Mouse (Mus musculus): ENCODE data around the gene Polr3h. TPM values are rescaled to one million over a fixed set of nuclear protein-coding genes. Genes with fewer than 3 reads are reported as not detected.
A peak's percentile ranks its signal among the peaks of the same experiment; 100 is the strongest.

The Polr3h gene
- total RNA-seq, 1 experiment = 83.7 TPM

DNA sequence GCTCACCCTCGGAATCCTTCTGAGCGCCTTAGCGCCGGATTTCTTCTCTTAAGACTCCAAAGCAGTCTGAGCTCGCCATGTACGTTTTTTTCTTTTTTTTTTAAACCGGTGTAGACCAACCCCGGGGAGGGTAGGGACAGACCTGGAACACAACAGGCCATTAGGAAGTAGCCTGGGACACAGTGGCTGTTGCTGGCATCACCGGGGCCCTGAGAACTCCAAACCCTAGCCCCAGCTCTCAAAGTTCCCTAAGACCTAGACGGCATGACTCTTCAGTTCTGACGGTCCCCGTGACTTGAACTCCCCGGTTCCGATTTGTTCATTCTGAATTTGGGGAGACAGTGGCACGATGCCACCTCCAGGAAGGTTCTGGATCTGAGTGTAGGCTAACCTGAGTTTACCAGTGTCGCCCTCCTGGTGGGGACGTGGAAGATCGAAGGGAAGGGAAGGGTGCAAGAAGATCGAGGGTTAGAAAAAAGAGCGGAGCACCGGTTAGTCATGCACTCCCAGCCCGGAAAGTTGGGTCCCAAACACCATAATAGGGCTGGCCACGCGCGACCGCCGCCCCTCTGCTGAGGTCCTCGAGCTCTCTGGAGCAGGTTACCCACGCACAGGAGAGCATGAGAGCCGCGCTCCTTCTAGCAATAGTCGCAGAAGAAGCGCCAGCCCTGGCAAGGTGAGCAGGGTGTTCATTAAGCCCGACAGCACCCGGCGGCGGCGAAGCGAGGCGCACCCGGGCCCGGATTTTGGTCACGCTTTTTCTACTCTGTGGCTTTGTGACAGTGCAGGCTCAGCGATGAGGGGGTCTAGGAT is 67.3 kb downstream of the Polr3h start, which contains the start of gene Tob2:
Gene Tob2, minus strand, starts transcription at position 280 of the 813 bp plus-strand sequence.
- Histone ChIP-seq H3K4me1 (ENCODE audit: control insufficient read depth in 2 of 2, insufficient read depth in 2 of 2, low read length in 2 of 2, poor library complexity in 1 of 2) (peaks cover 0 to 8% of the 10 kb centered on the region in 2 experiments; a peak in 2 of 4 replicates), H3K9me3 (ENCODE audit: control insufficient read depth, insufficient read depth, low read depth, low read length) (no peaks in the 10 kb centered on the region), H3K9ac (ENCODE audit: insufficient read depth, low read depth, low read length, poor library complexity, severe bottlenecking) (peak within 1 kb of the TSS; percentile 88), H3K4me3 (ENCODE audit: insufficient read depth in 1 of 2, low read depth in 1 of 2, low read length in 2 of 2, poor library complexity in 1 of 2, severe bottlenecking in 1 of 2) (peak within 1 kb of the TSS; percentile 84 to 85), H3K27ac (ENCODE audit: insufficient read depth, low read depth, low read length, poor library complexity, severe bottlenecking) (no peak within 1 kb of the TSS), H3K36me3 (ENCODE audit: control insufficient read depth, insufficient read depth, low read length, poor library complexity, severe bottlenecking) (no peaks in the 10 kb centered on the region)
- in situ Hi-C loops (cut with MboI; ENCODE audit: low sequenced_read_pairs in 2 of 2, unreplicated experiment in 2 of 2) = no loop called here
- TF ChIP-seq MAFK (IDR thresholded peaks at IDR 0.05; ENCODE audit: insufficient read depth, low read depth, low read length) = 0 out of 2 replicates have a peak, but pooled peaks have one; percentile 5
- TF ChIP-seq CHD2 (IDR thresholded peaks at IDR 0.05; ENCODE audit: low read depth, low read length) = no peak
- no peak for TF ChIP-seq HCFC1 (IDR thresholded peaks at IDR 0.05; ENCODE audit: borderline replicate concordance, insufficient read depth, low read length)
- TF ChIP-seq ZNF384 (IDR thresholded peaks at IDR 0.05; ENCODE audit: low read depth, low read length) = peak; percentile 86
- TF ChIP-seq ZC3H11A (IDR thresholded peaks at IDR 0.05; ENCODE audit: borderline replicate concordance, low read depth, low read length) = no peak
- peak; percentile 25 for DNase-seq (ENCODE audit: low read depth, low spot score)

DNA sequence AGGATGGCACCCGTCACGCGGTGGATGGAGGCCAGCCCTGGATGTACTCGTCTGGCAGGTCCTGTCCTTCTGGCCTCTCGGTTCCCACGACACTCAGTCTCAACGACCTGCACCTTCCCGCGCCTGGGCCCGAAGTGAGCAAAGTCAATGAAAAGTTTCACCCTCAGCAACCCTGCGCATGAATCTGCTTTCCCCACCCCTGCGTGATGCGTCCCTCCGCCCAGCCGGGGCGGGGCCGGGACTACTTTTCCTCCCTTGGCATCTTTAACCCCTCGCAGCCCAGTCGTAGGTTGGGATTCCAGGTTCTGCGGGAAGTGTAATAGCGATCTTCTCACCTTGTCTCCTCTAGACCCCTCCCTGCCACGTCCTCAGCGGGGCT is 67.9 kb downstream of the Polr3h start:
- H3K27ac ChIP-seq (ENCODE audit: insufficient read depth, low read depth, low read length, poor library complexity, severe bottlenecking) = no peak overlapping the region

DNA sequence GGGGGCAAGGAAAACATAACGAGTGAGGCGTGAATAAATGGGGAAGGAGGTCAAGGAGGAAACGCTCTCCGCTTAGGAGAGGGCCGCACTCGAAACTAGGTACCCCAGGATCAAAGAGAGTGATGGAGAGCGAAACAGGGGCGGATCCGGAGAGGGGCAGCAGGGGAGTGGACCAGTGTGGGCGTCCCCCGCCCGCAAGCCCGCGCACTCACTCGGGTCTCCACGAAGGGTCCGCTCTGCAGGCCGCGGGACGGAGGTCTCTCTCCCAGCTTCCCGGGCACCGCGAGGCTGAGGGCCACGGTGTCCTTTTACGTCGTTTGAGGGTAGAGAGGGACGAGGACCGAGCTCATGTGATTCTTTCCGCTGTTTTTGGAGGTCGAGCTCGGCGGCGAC is 68.3 kb downstream of the Polr3h start:
- in situ Hi-C loops (cut with MboI; ENCODE audit: low sequenced_read_pairs in 2 of 2, unreplicated experiment in 2 of 2) = no loop called here
- Histone ChIP-seq H3K4me3 (ENCODE audit: insufficient read depth in 1 of 2, low read depth in 1 of 2, low read length in 2 of 2, poor library complexity in 1 of 2, severe bottlenecking in 1 of 2) (peak overlapping the region; percentile 84 to 85), H3K27ac (ENCODE audit: insufficient read depth, low read depth, low read length, poor library complexity, severe bottlenecking) (no peak overlapping the region), H3K36me3 (ENCODE audit: control insufficient read depth, insufficient read depth, low read length, poor library complexity, severe bottlenecking) (no peaks in the 10 kb centered on the region), H3K9ac (ENCODE audit: insufficient read depth, low read depth, low read length, poor library complexity, severe bottlenecking) (peak overlapping the region; percentile 88), H3K9me3 (ENCODE audit: control insufficient read depth, insufficient read depth, low read depth, low read length) (no peaks in the 10 kb centered on the region), H3K4me1 (ENCODE audit: control insufficient read depth in 2 of 2, insufficient read depth in 2 of 2, low read length in 2 of 2, poor library complexity in 1 of 2) (peaks cover 0 to 8% of the 10 kb centered on the region in 2 experiments; a peak in 2 of 4 replicates)
- DNase-seq (ENCODE audit: low read depth, low spot score) = no peak
- TF ChIP-seq ZC3H11A (IDR thresholded peaks at IDR 0.05; ENCODE audit: borderline replicate concordance, low read depth, low read length) = no peak
- no peak for TF ChIP-seq CHD2 (IDR thresholded peaks at IDR 0.05; ENCODE audit: low read depth, low read length)
- TF ChIP-seq ZNF384 (IDR thresholded peaks at IDR 0.05; ENCODE audit: low read depth, low read length) = no peak
- TF ChIP-seq MAFK (IDR thresholded peaks at IDR 0.05; ENCODE audit: insufficient read depth, low read depth, low read length) = no peak
- no peak for TF ChIP-seq HCFC1 (IDR thresholded peaks at IDR 0.05; ENCODE audit: borderline replicate concordance, insufficient read depth, low read length)

More for the DNA sequence above, 67.9 kb downstream of the Polr3h start:
- Histone ChIP-seq H3K4me1 (ENCODE audit: control insufficient read depth in 2 of 2, insufficient read depth in 2 of 2, low read length in 2 of 2, poor library complexity in 1 of 2) (peaks cover 0 to 8% of the 10 kb centered on the region in 2 experiments; a peak in 2 of 4 replicates), H3K36me3 (ENCODE audit: control insufficient read depth, insufficient read depth, low read length, poor library complexity, severe bottlenecking) (no peaks in the 10 kb centered on the region), H3K9me3 (ENCODE audit: control insufficient read depth, insufficient read depth, low read depth, low read length) (no peaks in the 10 kb centered on the region), H3K9ac (ENCODE audit: insufficient read depth, low read depth, low read length, poor library complexity, severe bottlenecking) (peak overlapping the region; percentile 88), H3K4me3 (ENCODE audit: insufficient read depth in 1 of 2, low read depth in 1 of 2, low read length in 2 of 2, poor library complexity in 1 of 2, severe bottlenecking in 1 of 2) (peak overlapping the region; percentile 84 to 85)
- peak; percentile 69 for DNase-seq (ENCODE audit: low read depth, low spot score)
- in situ Hi-C loops (cut with MboI; ENCODE audit: low sequenced_read_pairs in 2 of 2, unreplicated experiment in 2 of 2) = no loop called here
- TF ChIP-seq HCFC1 (IDR thresholded peaks at IDR 0.05; ENCODE audit: borderline replicate concordance, insufficient read depth, low read length) (peak; percentile 74; the same call in 1 of the 2 replicates), CHD2 (IDR thresholded peaks at IDR 0.05; ENCODE audit: low read depth, low read length) (peak; percentile 85), ZNF384 (IDR thresholded peaks at IDR 0.05; ENCODE audit: low read depth, low read length) (no peak)

DNA sequence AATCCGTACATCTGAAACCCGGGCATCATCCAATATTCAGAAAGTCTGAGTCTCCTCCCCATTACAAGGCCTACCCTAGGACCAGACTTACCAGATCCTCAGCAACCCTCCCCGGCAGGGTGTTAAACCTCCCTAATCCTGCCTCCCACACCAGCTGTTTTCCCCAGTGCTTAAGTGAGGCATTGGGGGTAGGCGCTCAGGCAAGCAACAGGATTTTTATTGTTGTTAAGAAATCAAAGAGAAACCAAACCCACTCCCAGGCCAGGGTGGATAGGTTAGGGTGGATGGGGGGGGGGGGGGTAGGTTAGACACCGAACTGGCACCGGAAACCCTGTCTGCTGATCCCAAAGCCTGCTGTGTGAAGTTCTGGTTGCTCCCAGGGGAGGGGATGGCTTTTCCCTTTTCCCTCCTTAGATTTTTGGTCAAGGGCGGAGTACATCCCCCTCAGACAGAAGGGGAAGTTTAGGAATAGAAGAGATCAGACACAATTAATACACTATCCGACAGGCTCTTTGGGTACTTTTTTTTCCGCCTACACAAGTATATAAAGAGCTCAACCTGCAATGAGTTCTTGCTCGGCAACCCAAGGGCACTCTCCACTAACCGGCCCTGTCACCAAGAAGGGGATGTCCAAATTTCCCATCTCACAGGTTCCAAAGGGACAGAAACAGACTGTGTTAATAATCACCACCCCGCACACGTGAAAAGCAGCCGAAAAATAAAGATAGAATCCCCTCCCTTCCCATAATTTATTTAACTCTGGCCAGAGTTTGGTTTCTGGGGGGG is 68.9 kb downstream of the Polr3h start:
- no peak for DNase-seq (ENCODE audit: low read depth, low spot score)
- in situ Hi-C loops (cut with MboI; ENCODE audit: low sequenced_read_pairs in 2 of 2, unreplicated experiment in 2 of 2) = no loop called here
- Histone ChIP-seq H3K4me1 (ENCODE audit: control insufficient read depth in 2 of 2, insufficient read depth in 2 of 2, low read length in 2 of 2, poor library complexity in 1 of 2) (peaks cover 0 to 8% of the 10 kb centered on the region in 2 experiments; a peak in 2 of 4 replicates), H3K9me3 (ENCODE audit: control insufficient read depth, insufficient read depth, low read depth, low read length) (no peaks in the 10 kb centered on the region), H3K36me3 (ENCODE audit: control insufficient read depth, insufficient read depth, low read length, poor library complexity, severe bottlenecking) (no peaks in the 10 kb centered on the region), H3K9ac (ENCODE audit: insufficient read depth, low read depth, low read length, poor library complexity, severe bottlenecking) (peak overlapping the region; percentile 88), H3K4me3 (ENCODE audit: insufficient read depth in 1 of 2, low read depth in 1 of 2, low read length in 2 of 2, poor library complexity in 1 of 2, severe bottlenecking in 1 of 2) (peak overlapping the region; percentile 84 to 85), H3K27ac (ENCODE audit: insufficient read depth, low read depth, low read length, poor library complexity, severe bottlenecking) (no peak overlapping the region)
- TF ChIP-seq ZNF384 (IDR thresholded peaks at IDR 0.05; ENCODE audit: low read depth, low read length) = no peak
- no peak for TF ChIP-seq ZC3H11A (IDR thresholded peaks at IDR 0.05; ENCODE audit: borderline replicate concordance, low read depth, low read length)
- TF ChIP-seq MAFK (IDR thresholded peaks at IDR 0.05; ENCODE audit: insufficient read depth, low read depth, low read length) = no peak
- TF ChIP-seq CHD2 (IDR thresholded peaks at IDR 0.05; ENCODE audit: low read depth, low read length) = no peak
- no peak for TF ChIP-seq HCFC1 (IDR thresholded peaks at IDR 0.05; ENCODE audit: borderline replicate concordance, insufficient read depth, low read length)

Data from ES-E14 (cell line).